Mouse (Mus musculus): Measurements from ENCODE around the gene St5.

The St5 gene

GRCm38 (mm10) chr7:109536451-109536946, 166.9 kb downstream of the St5 start:
- peak; percentile 54; the same call in 1 of the 2 replicates for ATAC-seq (ENCODE audit: insufficient number of reproducible peaks, low FRiP score, low TSS enrichment)

- ATAC-seq (ENCODE audit: insufficient number of reproducible peaks, low FRiP score, low TSS enrichment), result no peak
These were observed 168.5 kb downstream of the St5 start for GRCm38 (mm10) chr7:109534921-109535320.

GRCm38 (mm10) chr7:109533888-109534287, 169.5 kb downstream of the St5 start:
- no peak for ATAC-seq (ENCODE audit: insufficient number of reproducible peaks, low FRiP score, low TSS enrichment)

GRCm38 (mm10) chr7:109533129-109533528, 170.3 kb downstream of the St5 start:
- ATAC-seq (ENCODE audit: insufficient number of reproducible peaks, low FRiP score, low TSS enrichment), result no peak

GRCm38 (mm10) chr7:109532691-109533090, 170.7 kb downstream of the St5 start:
- no peak for ATAC-seq (ENCODE audit: insufficient number of reproducible peaks, low FRiP score, low TSS enrichment)

- no peak for ATAC-seq (ENCODE audit: insufficient number of reproducible peaks, low FRiP score, low TSS enrichment)
These were observed 171.9 kb downstream of the St5 start for GRCm38 (mm10) chr7:109531501-109531900.

- ATAC-seq (ENCODE audit: insufficient number of reproducible peaks, low FRiP score, low TSS enrichment), result no peak
These were observed 173.7 kb downstream of the St5 start for GRCm38 (mm10) chr7:109529741-109530140.

- no peak for ATAC-seq (ENCODE audit: insufficient number of reproducible peaks, low FRiP score, low TSS enrichment)
These were observed 175.0 kb downstream of the St5 start for GRCm38 (mm10) chr7:109528356-109528755.

GRCm38 (mm10) chr7:109527536-109527935, 175.9 kb downstream of the St5 start:
- no peak for ATAC-seq (ENCODE audit: insufficient number of reproducible peaks, low FRiP score, low TSS enrichment)

- no peak for ATAC-seq (ENCODE audit: insufficient number of reproducible peaks, low FRiP score, low TSS enrichment)
These were observed 177.4 kb downstream of the St5 start for GRCm38 (mm10) chr7:109525740-109526663.

GRCm38 (mm10) chr7:109524763-109525162, 178.6 kb downstream of the St5 start:
- no peak for ATAC-seq (ENCODE audit: insufficient number of reproducible peaks, low FRiP score, low TSS enrichment)

GRCm38 (mm10) chr7:109524442-109524744, 179.0 kb downstream of the St5 start:
- ATAC-seq (ENCODE audit: insufficient number of reproducible peaks, low FRiP score, low TSS enrichment), result no peak

GRCm38 (mm10) chr7:109523741-109524441, 179.5 kb downstream of the St5 start:
- no peak for ATAC-seq (ENCODE audit: insufficient number of reproducible peaks, low FRiP score, low TSS enrichment)

- no peak for ATAC-seq (ENCODE audit: insufficient number of reproducible peaks, low FRiP score, low TSS enrichment)
These were observed 180.1 kb downstream of the St5 start for GRCm38 (mm10) chr7:109523304-109523703.

GRCm38 (mm10) chr7:109522084-109522483, 181.3 kb downstream of the St5 start:
- ATAC-seq (ENCODE audit: insufficient number of reproducible peaks, low FRiP score, low TSS enrichment), result no peak

- ATAC-seq (ENCODE audit: insufficient number of reproducible peaks, low FRiP score, low TSS enrichment), result no peak
These were observed 183.5 kb downstream of the St5 start for GRCm38 (mm10) chr7:109519936-109520335.

- peak; percentile 94 for ATAC-seq (ENCODE audit: insufficient number of reproducible peaks, low FRiP score, low TSS enrichment)
These were observed 184.3 kb downstream of the St5 start, which contains the start of gene Rpl27a for GRCm38 (mm10) chr7:109518838-109519696. Gene Rpl27a, plus strand, starts transcription at chr7:109519147.

GRCm38 (mm10) chr7:109518036-109518681, 185.2 kb downstream of the St5 start:
- no peak for ATAC-seq (ENCODE audit: insufficient number of reproducible peaks, low FRiP score, low TSS enrichment)

GRCm38 (mm10) chr7:109516500-109516899, 186.9 kb downstream of the St5 start:
- no peak for ATAC-seq (ENCODE audit: insufficient number of reproducible peaks, low FRiP score, low TSS enrichment)

- ATAC-seq (ENCODE audit: insufficient number of reproducible peaks, low FRiP score, low TSS enrichment), result no peak
These were observed 191.6 kb downstream of the St5 start for GRCm38 (mm10) chr7:109511838-109512237.
